Mouse (Mus musculus) kidney, embryonic 15.5 days (tissue): ENCODE results near the gene Nudt21. TPM values are rescaled to one million over a fixed set of nuclear protein-coding genes. Genes with fewer than 3 reads are reported as not detected.
"Not testable (repeated sequence)": the region's sequence is repeated elsewhere in the genome, so short reads cannot be mapped to it uniquely, and the experiment has no call there.

Experiments used
- ATAC-seq: fragments of 200-750 bp; cut with Nextera tagmentation; replicated peaks from 2 replicates; pipeline ENCODE4 v1.8.0; 2017; ENCODE audit warnings: moderate TSS enrichment; ENCODE audit not compliant: low FRiP score
- H3K27ac ChIP-seq: fragments of 300-500 bp; sonication (generic); 2 replicates; pipeline ENCODE4 v1.5.1; 2015; ENCODE audit warnings: mild to moderate bottlenecking, inconsistent platforms
- H3K27me3 ChIP-seq: fragments of 300-500 bp; sonication (generic); 2 replicates; pipeline ENCODE4 v1.6.1; 2015; ENCODE audit warnings: inconsistent platforms
- H3K36me3 ChIP-seq: fragments of 300-500 bp; sonication (generic); 2 replicates; pipeline ENCODE4 v1.6.1; 2015; ENCODE audit warnings: inconsistent platforms
- H3K4me1 ChIP-seq: fragments of 300-500 bp; sonication (generic); 2 replicates; pipeline ENCODE4 v1.6.1; 2015; ENCODE audit warnings: inconsistent platforms
- H3K4me2 ChIP-seq: fragments of 300-500 bp; sonication (generic); 2 replicates; pipeline ENCODE4 v1.6.1; 2015; ENCODE audit warnings: moderate library complexity, mild to moderate bottlenecking, inconsistent platforms
- H3K4me3 ChIP-seq: fragments of 300-500 bp; sonication (generic); replicated peaks from 2 replicates; pipeline ENCODE4 v1.5.1; 2015; ENCODE audit warnings: mild to moderate bottlenecking, inconsistent platforms
- H3K9ac ChIP-seq: fragments of 300-500 bp; sonication (generic); 2 replicates; pipeline ENCODE4 v1.6.1; 2015; ENCODE audit warnings: mild to moderate bottlenecking, inconsistent platforms
- H3K9me3 ChIP-seq: fragments of 300-500 bp; sonication (generic); replicated peaks from 2 replicates; pipeline ENCODE4 v1.6.1; 2016; ENCODE audit warnings: inconsistent platforms
- WGBS: fragments of 180-500 bp; shearing (Covaris S2); methylation state at CpG from one replicate; pipeline ENCODE4 v1.1.7; 2015; ENCODE audit warnings: mixed read lengths; 5-methylcytosine and 5-hydroxymethylcytosine counted together
- polyA plus RNA-seq: library from polyadenylated mRNA; unstranded; fragments of >200 nt; fragmentation: Nextera tagmentation; extraction: Ambion mirVana; gene quantifications from 2 replicates; pipeline ENCODE4 v1.2.1, GENCODE M21; 2015

The Nudt21 gene
- 120 and 137 TPM in 2 replicates for polyA plus RNA-seq

DNA sequence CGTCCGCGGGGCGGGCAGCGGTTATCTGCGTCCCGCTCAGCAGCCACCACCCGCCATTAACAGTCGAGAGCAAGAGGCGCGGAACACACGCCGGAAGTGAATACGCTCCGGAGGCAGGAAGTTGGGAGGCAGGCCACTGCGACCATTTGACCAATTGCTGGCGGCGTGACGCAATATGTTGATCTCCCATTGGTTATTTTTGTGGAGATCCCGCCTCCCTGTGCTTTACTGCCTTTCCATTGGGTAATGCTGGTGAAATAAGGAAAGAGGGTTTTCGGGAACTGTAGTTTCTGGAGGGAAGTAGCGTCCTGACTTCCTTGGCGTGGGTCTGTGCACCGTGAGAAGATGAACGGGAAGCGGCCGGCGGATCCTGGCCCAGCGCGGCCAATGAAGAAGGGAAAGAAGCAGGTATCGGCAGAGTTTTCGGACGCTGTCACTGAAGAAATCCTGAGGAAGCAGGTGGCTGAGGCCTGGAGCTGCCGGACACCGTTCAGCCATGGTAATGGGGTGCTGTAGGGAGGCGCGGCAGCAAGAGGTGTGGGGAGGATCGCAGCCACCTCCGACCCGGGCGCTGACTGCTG is at the start of gene Nudt21, which contains the start of gene Ogfod1:
Nudt21 (minus strand) TSS at position 88 of the 581 bp plus-strand sequence.
Ogfod1 (plus strand) TSS at position 255 of the 581 bp plus-strand sequence.
- peak within 1 kb of the TSS; percentile 76 for H3K9ac ChIP-seq
- no peaks in the 10 kb centered on the region for H3K27me3 ChIP-seq
- peak; percentile 99 for ATAC-seq
- peaks cover 24% of the 10 kb centered on the region for H3K4me1 ChIP-seq
- H3K36me3 ChIP-seq = no peaks in the 10 kb centered on the region; the same call in 1 of the 2 replicates
- under 1% methylated on average over 41 of the region's 41 CpGs for WGBS
- H3K27ac ChIP-seq = peak within 1 kb of the TSS; percentile 86
- H3K4me2 ChIP-seq = peak within 1 kb of the TSS; percentile 66
- no peaks in the 10 kb centered on the region for H3K9me3 ChIP-seq
- H3K4me3 ChIP-seq = peak within 1 kb of the TSS; percentile 91

- Histone ChIP-seq H3K9me3 (no peaks in the 10 kb centered on the region), H3K27me3 (no peaks in the 10 kb centered on the region), H3K9ac (no peak overlapping the region), H3K4me2 (no peak overlapping the region), H3K36me3 (0 out of 2 replicates have a peak, but pooled peaks cover 28% of the 10 kb centered on the region), H3K4me3 (no peak overlapping the region), H3K4me1 (no peaks in the 10 kb centered on the region), H3K27ac (no peak overlapping the region)
- ATAC-seq = no peak
- 86% methylated on average over 12 of the region's 12 CpGs for WGBS
Measured at GRCm38 (mm10) chr8:94076461-94077192, 39.8 kb upstream of the Nudt21 start.

DNA sequence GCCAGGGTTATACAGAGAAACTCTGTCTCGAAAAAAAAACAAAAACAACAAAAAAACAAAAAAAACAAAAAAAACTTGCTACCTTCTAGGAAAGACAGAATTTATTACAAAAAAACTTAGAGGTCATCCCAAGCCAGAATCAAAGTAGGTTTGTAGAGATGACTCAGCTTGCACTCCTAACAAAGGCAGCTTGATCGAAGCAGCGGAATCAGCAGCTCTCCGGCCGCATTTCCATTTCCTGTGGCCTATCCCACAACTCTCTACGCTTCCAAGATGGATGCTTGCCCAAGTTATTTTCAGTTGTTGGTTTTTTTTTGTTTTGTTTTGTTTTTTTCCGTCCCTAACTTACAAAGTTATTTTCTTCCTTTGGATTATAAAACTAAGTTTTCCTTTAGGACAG is 32.0 kb upstream of the Nudt21 start:
- no peak for ATAC-seq
- Histone ChIP-seq H3K4me1 (no peaks in the 10 kb centered on the region), H3K36me3 (peaks cover 33% of the 10 kb centered on the region), H3K4me2 (no peak overlapping the region), H3K27me3 (no peaks in the 10 kb centered on the region), H3K4me3 (no peak overlapping the region), H3K9me3 (no peaks in the 10 kb centered on the region), H3K27ac (no peak overlapping the region), H3K9ac (no peak overlapping the region)
- WGBS = 91% methylated on average over 7 of the region's 7 CpGs

GRCm38 (mm10) chr8:94066121-94066863 is 29.5 kb upstream of the Nudt21 start:
- H3K27me3 ChIP-seq = no peaks in the 10 kb centered on the region
- no peak overlapping the region for H3K9ac ChIP-seq
- no peak overlapping the region for H3K4me2 ChIP-seq
- ATAC-seq = no peak
- H3K4me1 ChIP-seq = no peaks in the 10 kb centered on the region
- peaks cover 41% of the 10 kb centered on the region for H3K36me3 ChIP-seq
- no peaks in the 10 kb centered on the region for H3K9me3 ChIP-seq
- no peak overlapping the region for H3K4me3 ChIP-seq
- no peak overlapping the region for H3K27ac ChIP-seq
- WGBS = 71% methylated on average over 11 of the region's 11 CpGs

DNA sequence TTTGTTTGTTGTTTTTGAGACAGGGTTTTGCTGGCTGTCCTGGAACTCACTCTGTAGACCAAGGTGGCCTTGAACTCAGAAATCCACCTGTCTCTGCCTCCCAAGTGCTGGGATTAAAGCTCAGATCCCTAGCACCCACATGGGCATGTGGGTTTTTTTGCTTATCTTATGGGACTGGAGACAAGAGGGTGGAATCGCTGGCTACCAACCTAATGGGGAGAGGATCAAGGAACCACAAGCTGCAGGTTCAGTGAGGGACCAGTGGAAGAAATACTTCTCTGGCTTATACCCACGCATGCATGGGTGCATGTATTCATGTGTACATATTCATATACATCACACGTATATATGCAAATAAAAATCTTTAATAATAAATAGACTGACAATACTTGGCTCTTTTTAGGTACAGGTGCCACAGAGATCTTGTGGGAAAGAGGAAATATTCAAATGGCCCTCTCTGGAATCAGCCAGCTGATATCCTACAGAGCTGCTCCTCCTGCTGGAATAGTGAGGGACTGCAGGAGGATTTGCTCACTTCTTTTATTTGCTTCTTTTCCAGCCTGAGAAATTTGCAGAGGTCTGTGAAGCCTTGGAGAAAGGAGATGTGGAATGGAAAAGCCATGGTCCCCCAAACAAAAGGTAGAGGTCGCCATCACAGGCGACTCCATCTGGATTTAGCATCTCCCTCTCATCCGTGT is 20.5 kb upstream of the Nudt21 start:
- H3K27me3 ChIP-seq = no peaks in the 10 kb centered on the region
- H3K9me3 ChIP-seq = no peaks in the 10 kb centered on the region
- ATAC-seq = no peak
- WGBS = 66% methylated on average over 6 of the region's 6 CpGs
- H3K4me3 ChIP-seq = no peak overlapping the region
- no peak overlapping the region for H3K9ac ChIP-seq
- H3K4me1 ChIP-seq = no peaks in the 10 kb centered on the region
- H3K27ac ChIP-seq = no peak overlapping the region
- peaks cover 58% of the 10 kb centered on the region for H3K36me3 ChIP-seq
- no peak overlapping the region for H3K4me2 ChIP-seq

GRCm38 (mm10) chr8:94052696-94053095 is 15.9 kb upstream of the Nudt21 start:
- H3K9me3 ChIP-seq = no peaks in the 10 kb centered on the region
- H3K4me1 ChIP-seq = no peaks in the 10 kb centered on the region
- no peak overlapping the region for H3K4me2 ChIP-seq
- H3K27ac ChIP-seq = no peak overlapping the region
- H3K9ac ChIP-seq = no peak overlapping the region
- no peak overlapping the region for H3K4me3 ChIP-seq
- H3K36me3 ChIP-seq = peaks cover 27% of the 10 kb centered on the region
- H3K27me3 ChIP-seq = no peaks in the 10 kb centered on the region
- 88% methylated on average over 12 of the region's 12 CpGs for WGBS
- no peak for ATAC-seq

DNA sequence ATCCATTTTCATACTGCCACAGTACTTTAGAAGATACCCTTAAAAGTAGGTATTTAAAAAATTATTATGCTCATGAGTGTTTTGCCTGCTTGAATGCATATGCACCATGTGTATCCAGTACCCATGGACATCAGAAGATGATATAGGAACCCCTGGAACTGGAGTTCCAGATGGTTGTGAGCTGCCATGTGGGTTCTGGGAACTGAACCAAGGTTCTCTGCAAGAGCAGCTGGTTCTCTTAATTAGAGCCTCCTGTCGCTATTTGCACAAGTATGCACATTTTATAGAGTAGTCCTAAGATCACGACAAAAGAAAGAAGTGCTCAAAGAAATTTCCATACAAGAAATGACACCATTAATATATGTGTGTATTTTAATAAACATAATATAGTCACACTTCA is 11.0 kb upstream of the Nudt21 start:
- WGBS = 84% methylated on average over 2 of the region's 2 CpGs
- ATAC-seq = no peak
- H3K4me1 ChIP-seq = no peaks in the 10 kb centered on the region
- H3K9ac ChIP-seq = no peak overlapping the region
- no peaks in the 10 kb centered on the region for H3K27me3 ChIP-seq
- H3K36me3 ChIP-seq = no peaks in the 10 kb centered on the region; the same call in 1 of the 2 replicates
- no peak overlapping the region for H3K27ac ChIP-seq
- H3K4me2 ChIP-seq = no peak overlapping the region
- H3K4me3 ChIP-seq = no peak overlapping the region
- no peaks in the 10 kb centered on the region for H3K9me3 ChIP-seq

DNA sequence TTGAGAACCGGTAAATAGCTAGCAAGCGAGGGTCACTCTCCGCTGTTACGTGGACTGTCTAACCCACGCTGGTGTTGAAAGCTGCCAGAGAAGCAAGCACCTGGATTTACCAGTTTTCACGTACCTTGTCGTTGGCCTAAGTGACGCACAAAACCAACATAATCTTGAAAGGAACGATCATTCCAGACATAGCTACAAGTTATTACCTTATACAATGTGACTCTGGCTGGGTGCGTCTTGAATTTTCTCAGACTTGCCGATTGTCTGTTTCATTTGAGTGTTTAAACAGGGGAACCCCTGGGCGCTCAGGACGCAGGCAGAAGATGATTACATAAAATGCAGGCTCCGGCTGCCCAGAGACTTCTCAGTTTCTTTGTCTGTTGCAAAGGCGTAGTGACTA is 975 bp upstream of the Nudt21 start:
- H3K4me3 ChIP-seq = peak overlapping the region; percentile 91
- H3K27ac ChIP-seq = no peak overlapping the region
- WGBS = 8% methylated on average over 15 of the region's 15 CpGs

GRCm38 (mm10) chr8:94036541-94036940 is 290 bp downstream of the Nudt21 start:
- H3K4me2 ChIP-seq = peak overlapping the region; percentile 66
- H3K36me3 ChIP-seq, H3K27me3 ChIP-seq, H3K9me3 ChIP-seq: not testable (repeated sequence)
- H3K4me1 ChIP-seq = peaks cover 24% of the 10 kb centered on the region
- H3K4me3 ChIP-seq = peak overlapping the region; percentile 91
- peak overlapping the region; percentile 66 for H3K9ac ChIP-seq
- ATAC-seq = peak; percentile 92
- peak overlapping the region; percentile 86 for H3K27ac ChIP-seq
- 1% methylated on average over 25 of the region's 32 CpGs for WGBS

More for the DNA sequence above, 975 bp upstream of the Nudt21 start:
- H3K27me3 ChIP-seq = no peaks in the 10 kb centered on the region
- no peaks in the 10 kb centered on the region for H3K9me3 ChIP-seq
- H3K4me1 ChIP-seq = peaks cover 24% of the 10 kb centered on the region
- H3K36me3 ChIP-seq = no peaks in the 10 kb centered on the region; the same call in 1 of the 2 replicates
- H3K9ac ChIP-seq = peak overlapping the region; percentile 76
- peak overlapping the region; percentile 65 for H3K4me2 ChIP-seq
- no peak for ATAC-seq

- Histone ChIP-seq H3K36me3 (peaks cover 16% of the 10 kb centered on the region), H3K4me1 (peaks cover 24% of the 10 kb centered on the region), H3K9me3 (no peaks in the 10 kb centered on the region), H3K4me2 (peak overlapping the region; percentile 66), H3K27ac (no peak overlapping the region), H3K9ac (0 out of 2 replicates have a peak overlapping the region, but pooled peaks have one; percentile 17), H3K27me3 (no peaks in the 10 kb centered on the region), H3K4me3 (peak overlapping the region; percentile 91)
- WGBS = 55% methylated on average over 5 of the region's 5 CpGs
- ATAC-seq = no peak
Measured at GRCm38 (mm10) chr8:94035200-94035599, 1.6 kb downstream of the Nudt21 start.

DNA sequence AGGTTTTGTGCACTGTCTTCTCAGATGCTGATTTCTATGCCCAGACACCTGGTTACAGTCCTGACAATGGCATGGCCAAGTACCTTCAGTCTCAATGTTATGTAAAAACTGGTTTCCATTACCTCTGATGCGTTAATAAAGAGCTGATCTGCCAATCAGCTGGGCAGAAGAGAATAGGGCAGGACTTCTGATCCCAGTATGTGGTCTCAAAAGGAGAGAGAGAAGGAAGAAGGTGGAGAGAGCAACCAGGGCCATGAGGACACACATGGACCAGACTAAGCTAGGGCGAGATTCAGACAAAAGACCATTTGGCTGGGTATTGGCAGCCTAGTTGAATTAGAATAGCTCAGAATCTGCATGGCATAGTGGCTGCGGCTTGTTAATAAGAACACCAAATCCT is 3.2 kb downstream of the Nudt21 start:
- Histone ChIP-seq H3K27me3 (no peaks in the 10 kb centered on the region), H3K4me3 (no peak overlapping the region), H3K36me3 (peaks cover 32% of the 10 kb centered on the region), H3K9ac (no peak overlapping the region), H3K4me2 (no peak overlapping the region), H3K27ac (no peak overlapping the region), H3K9me3 (no peaks in the 10 kb centered on the region), H3K4me1 (peaks cover 24% of the 10 kb centered on the region)
- no peak for ATAC-seq
- 84% methylated on average over 3 of the region's 3 CpGs for WGBS
